Mouse (Mus musculus) cerebellum, adult 11-12 months (tissue): Measurements from ENCODE around the gene Zfp248.

Experiments
- DNase-seq: peaks from one replicate; pipeline ENCODE4 v3.0.0; 2022

Zfp248 gene

GRCm38 (mm10) chr6:118455042-118455631 is at the start of gene Zfp248:
Gene Zfp248, minus strand, starts transcription at chr6:118455528.
- DNase-seq: peak; percentile 95

- no peak for DNase-seq
Observed at GRCm38 (mm10) chr6:118499010-118499409, 43.7 kb upstream of the Zfp248 start.

- DNase-seq: no peak
Observed at GRCm38 (mm10) chr6:118482125-118482524, 26.8 kb upstream of the Zfp248 start.

GRCm38 (mm10) chr6:118478957-118479708 is 23.8 kb upstream of the Zfp248 start, which contains the start of gene Zfp9:
Gene Zfp9, minus strand, starts transcription at chr6:118479320.
- DNase-seq: peak; percentile 87

GRCm38 (mm10) chr6:118477875-118478785 is 22.8 kb upstream of the Zfp248 start:
- no peak for DNase-seq

- no peak for DNase-seq
Observed at GRCm38 (mm10) chr6:118462069-118462705, 6.9 kb upstream of the Zfp248 start.

- DNase-seq: no peak
Observed at GRCm38 (mm10) chr6:118457726-118458125, 2.4 kb upstream of the Zfp248 start.

GRCm38 (mm10) chr6:118454452-118454851 is 876 bp downstream of the Zfp248 start:
- DNase-seq: no peak

GRCm38 (mm10) chr6:118431502-118431901 is 23.8 kb downstream of the Zfp248 start:
- DNase-seq: no peak

- DNase-seq: no peak
Observed at GRCm38 (mm10) chr6:118426666-118427065, 28.7 kb downstream of the Zfp248 start.

- peak; percentile 97 for DNase-seq
Observed at GRCm38 (mm10) chr6:118419050-118419920, 36.0 kb downstream of the Zfp248 start, which contains the start of gene Bms1. Gene Bms1, minus strand, starts transcription at chr6:118419474.

- no peak for DNase-seq
Observed at GRCm38 (mm10) chr6:118410428-118410827, 44.9 kb downstream of the Zfp248 start.

- no peak for DNase-seq
Observed at GRCm38 (mm10) chr6:118408510-118408909, 46.8 kb downstream of the Zfp248 start.

- DNase-seq: no peak
Observed at GRCm38 (mm10) chr6:118406421-118406820, 48.9 kb downstream of the Zfp248 start.

- DNase-seq: no peak
Observed at GRCm38 (mm10) chr6:118390746-118391145, 64.6 kb downstream of the Zfp248 start.

- no peak for DNase-seq
Observed at GRCm38 (mm10) chr6:118385962-118386361, 69.4 kb downstream of the Zfp248 start.

- no peak for DNase-seq
Observed at GRCm38 (mm10) chr6:118381234-118381633, 74.1 kb downstream of the Zfp248 start.

GRCm38 (mm10) chr6:118380630-118381029 is 74.7 kb downstream of the Zfp248 start:
- no peak for DNase-seq

- no peak for DNase-seq
Observed at GRCm38 (mm10) chr6:118379451-118380167, 75.7 kb downstream of the Zfp248 start.

- no peak for DNase-seq
Observed at GRCm38 (mm10) chr6:118377611-118378010, 77.7 kb downstream of the Zfp248 start.
